Mouse (Mus musculus): ENCODE measurements at regions not wholly inside any gene's neighbourhood (a gene's known extent, or its start where the extent isn't known, plus 50 kb on each side); places are given as distances from the start of the nearest gene placed in this dataset.

- in situ Hi-C loops (cut with MboI, MseI) = no loop called here
These were observed 240.6 kb downstream of the 1500009L16Rik start for GRCm38 (mm10) chr10:83963232-83963760.

GRCm38 (mm10) chr10:83963779-83964643 is 241.3 kb downstream of the 1500009L16Rik start:
- in situ Hi-C loops (cut with MboI, MseI) = no loop called here

DNA sequence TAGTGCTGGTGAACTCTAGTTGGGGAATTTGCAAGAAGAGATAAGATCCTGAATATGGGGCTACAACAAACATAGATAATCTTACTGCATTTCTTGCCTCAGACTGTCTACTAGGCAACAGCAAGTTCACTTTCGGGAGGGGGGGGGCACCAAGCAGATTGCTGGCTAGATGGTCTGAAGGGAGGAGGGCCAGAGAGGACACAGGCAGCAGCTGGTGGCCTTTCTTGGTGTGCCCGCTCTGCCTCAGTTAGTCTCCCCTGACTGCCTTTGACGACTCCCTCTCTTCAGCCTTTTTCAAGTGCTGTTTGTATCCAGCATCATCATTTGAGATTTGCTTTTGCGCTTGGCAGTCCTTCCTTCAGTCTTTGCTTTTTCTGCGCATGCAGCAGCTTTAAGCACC is 242.2 kb downstream of the 1500009L16Rik start:
- in situ Hi-C loops (cut with MboI, MseI) = no loop called here

DNA sequence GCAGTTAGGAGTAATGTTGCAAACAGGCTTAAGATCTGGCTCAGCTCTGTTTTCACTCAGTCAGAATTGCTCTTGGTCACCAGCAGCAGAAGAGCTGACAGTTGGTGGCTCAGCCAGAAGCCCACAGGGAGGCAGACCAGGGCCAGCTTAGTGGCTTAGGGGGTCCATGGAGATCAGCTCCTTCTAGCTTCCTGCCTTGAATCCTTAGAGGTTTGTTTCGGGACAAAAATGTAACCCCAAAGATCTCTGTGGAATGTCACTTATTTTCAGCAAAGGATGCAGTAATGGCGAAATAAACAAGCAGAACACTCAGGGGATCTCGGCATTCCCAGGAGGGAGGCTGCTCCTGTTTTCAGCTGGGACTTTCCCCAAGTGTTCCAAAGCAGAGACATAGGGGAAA is 247.8 kb downstream of the 1500009L16Rik start:
- in situ Hi-C loops (cut with MboI, MseI) = no loop called here

DNA sequence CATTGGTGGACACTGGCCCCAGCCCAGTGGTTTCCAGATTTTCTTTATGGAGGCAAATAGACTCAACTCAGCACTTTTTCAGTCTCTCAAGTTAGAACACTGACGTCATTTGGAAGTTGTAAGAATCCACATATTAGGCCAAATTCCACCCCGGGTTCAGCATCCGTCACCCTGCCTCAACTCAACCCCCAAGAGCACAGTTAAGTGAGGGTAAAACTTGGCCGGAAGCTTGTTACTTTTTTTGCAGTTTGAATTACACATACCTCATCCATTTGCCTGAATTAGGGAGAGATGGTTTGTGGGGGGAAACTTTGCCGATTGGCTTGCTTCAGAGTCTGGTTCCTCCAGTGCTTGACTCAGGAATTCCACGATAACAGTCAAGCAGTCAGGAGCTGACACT is 251.9 kb downstream of the 1500009L16Rik start:
- in situ Hi-C loops (cut with MboI, MseI) = no loop called here

- in situ Hi-C loops (cut with MboI, MseI) = no loop called here
These were observed 253.9 kb downstream of the 1500009L16Rik start for GRCm38 (mm10) chr10:83976548-83976947.

GRCm38 (mm10) chr10:83979930-83980329 is 257.3 kb downstream of the 1500009L16Rik start:
- in situ Hi-C loops (cut with MboI, MseI) = no loop called here

DNA sequence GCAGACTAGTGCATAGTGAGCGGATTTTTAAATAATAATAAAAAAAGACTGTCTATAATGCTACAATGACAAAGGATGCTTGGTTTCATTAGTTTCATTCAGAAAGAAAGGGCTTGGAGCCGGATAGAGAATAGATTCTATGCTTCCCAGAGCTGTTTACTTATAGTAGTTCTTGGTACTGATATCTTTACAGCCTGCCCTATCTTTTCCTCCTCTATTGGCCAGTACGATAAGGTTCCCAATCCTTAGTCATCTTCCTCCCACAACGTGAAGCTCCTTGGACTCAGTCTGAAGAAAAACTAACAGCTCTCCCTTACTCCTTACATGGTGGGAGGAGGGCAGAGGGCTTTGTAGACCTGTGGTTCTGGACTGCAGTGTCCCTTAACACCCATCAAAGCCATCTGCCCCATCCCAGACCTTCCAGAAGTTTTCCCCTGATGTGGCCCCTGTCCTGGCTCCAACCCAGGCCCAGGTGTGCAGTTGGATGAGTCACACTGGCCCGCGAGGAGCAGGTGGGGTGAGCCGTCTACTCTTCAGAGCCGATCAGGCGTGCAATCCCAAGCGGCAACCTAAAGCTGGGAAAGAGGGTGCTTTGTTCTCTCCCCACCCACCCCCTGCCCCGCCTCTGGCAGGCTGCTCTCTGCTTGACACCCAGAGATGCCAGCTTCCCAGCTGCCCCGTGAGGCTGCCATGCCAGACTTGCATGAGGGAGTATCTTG is 262.2 kb downstream of the 1500009L16Rik start:
- in situ Hi-C loops (cut with MboI, MseI) = no loop called here

DNA sequence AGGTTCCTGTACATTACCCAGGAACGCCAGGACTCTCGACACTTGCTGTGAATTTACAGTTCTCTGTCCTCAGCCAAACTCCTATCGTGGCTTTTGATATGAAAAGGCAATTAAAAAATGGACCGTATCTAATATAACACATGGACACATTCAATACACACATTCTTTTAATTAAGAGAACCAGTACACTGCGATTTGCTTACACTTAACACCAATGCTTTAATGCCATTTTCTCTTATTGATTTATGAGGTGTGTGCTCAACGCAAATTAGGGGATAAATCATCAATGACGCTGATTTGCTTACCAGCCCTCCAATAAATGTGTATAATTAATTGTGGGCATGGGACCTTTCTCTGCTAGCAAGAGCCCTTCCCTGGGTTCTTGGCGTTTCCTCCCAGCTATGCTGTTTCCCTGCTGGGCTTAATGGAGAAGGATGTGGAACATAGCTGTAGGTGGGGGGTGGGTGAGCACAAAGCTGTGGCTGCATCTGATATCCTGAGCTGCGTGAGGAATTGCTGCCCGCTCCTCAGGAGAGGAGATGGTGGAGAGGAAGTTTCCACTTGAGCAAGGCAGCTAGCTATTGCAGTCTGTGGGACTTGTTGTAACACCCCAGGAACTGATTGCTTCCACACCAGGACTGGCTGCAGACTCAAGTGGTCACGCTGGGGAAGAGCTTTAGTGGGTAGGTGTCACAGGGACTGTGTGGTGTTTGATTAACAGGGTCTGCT is 270.1 kb downstream of the 1500009L16Rik start:
- in situ Hi-C loops (cut with MboI, MseI) = no loop called here

DNA sequence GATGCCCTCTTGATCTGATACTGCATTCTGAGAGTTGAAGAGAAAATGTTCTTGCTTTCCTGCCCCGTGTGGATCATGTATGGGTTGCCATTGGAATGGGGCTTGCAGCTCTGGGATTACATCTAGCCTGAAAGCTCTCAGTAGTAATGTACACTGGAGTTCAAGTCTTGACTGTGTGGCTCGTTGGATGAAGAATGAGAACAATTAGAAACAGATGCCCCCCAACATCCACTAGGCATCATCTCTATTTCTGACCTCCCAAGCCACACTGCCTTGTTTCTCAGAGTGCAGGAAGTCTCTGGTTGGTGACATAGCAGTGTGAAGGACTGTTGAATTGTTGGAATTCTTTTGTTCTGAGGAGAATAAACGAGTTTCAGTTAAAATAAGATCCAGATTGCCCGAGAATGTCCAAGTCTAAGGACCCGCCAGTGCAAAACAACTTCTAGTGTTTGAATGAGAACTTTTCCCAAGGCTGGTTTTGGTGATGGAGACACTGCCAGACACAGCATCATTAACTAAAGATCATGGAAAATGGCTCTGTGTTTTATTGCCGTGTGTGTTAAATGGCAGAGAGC is 272.4 kb downstream of the 1500009L16Rik start:
- in situ Hi-C loops (cut with MboI, MseI) = loop anchor here (5.0 kb wide), 1 partner anchor 37 kb away; no protein-coding TSS in a partner anchor

DNA sequence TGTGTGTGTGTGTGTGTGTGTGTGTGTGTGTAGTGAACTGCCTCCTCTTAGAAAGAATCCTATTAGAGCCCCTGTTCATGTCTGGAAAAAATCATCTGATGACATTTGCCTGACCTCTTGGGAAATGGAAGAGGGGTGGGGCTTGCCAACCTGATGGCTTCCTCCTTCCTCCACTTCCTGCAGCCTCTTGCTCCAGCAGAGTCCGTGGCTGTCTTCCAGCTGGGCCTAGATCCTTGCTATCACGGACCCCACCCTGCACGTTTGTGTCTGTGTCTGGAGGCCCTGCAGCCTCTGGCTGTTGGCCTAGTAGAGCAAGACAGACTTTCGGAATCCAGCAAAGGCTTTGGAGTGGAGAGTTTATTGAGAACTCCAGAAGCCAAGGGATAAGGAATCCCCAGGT is 273.2 kb downstream of the 1500009L16Rik start:
- in situ Hi-C loops (cut with MboI, MseI) = loop anchor here (5.0 kb wide), 1 partner anchor 36 kb away; no protein-coding TSS in a partner anchor

GRCm38 (mm10) chr10:83996489-83996888 is 273.8 kb downstream of the 1500009L16Rik start:
- in situ Hi-C loops (cut with MboI, MseI) = loop anchor here (5.0 kb wide), 1 partner anchor 36 kb away; no protein-coding TSS in a partner anchor

DNA sequence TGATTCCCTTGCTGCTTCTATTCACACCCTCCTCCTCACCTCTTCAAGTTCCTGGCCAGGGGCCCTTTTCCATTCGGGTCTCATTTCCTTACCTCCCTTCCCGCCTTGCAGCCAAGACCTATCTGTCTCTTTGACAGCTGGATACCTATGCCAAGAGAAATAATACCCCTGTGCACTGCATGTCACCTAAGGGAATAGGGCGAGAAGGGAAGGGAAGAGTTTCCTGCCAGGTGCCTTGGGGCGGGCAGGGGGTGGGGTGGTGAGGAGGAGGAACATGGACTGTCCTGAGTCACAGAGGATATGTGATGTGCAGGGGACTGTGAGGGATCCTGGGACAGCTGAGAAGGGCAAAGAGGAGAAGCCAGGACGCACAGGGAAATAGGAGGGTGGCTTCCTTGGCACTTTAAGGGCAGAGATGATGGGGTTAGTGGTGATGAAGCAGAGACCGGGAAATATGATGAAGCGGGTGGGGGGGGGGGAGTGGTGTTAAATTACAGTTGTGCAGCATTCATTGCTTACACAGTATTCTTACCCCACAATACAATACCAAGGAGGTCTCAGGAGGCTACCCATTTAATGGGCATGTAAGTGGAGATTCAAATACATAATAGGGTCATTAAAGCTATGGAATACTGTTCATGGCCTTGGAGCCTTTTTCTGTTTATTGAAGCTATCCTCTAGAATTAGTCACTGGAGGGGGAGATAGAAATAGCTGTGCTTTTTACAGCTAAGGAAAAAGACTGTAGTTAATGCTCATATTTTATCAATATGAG is 278.0 kb downstream of the 1500009L16Rik start:
- in situ Hi-C loops (cut with MboI, MseI) = no loop called here

GRCm38 (mm10) chr10:84002744-84003143 is 280.1 kb downstream of the 1500009L16Rik start:
- in situ Hi-C loops (cut with MboI, MseI) = no loop called here

DNA sequence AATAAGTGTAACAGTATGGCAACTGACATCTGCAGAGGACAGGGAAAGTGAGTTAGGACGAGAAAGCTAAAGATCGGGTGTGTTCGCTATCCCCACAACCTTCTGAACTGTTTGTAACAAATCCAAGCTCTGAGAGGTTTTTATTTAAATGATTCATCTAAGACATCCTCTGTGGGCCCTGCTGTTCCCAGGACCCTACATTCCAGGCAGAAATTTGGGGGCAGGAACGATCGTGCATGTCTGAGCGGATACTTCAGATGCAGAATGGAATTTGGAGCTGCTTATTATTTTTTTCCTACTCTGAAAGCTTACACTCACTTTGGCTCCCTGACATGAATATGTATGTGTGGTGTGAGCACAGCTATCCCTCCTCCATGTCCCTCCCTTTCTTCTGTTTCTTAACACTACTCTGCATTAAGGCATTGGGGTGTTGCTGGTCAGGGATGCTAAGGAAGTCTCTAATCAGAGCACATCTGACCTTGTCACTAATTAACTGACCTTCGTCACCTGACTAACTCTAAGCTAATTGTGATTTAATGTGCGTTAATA is 281.0 kb downstream of the 1500009L16Rik start:
- in situ Hi-C loops (cut with MboI, MseI) = no loop called here

DNA sequence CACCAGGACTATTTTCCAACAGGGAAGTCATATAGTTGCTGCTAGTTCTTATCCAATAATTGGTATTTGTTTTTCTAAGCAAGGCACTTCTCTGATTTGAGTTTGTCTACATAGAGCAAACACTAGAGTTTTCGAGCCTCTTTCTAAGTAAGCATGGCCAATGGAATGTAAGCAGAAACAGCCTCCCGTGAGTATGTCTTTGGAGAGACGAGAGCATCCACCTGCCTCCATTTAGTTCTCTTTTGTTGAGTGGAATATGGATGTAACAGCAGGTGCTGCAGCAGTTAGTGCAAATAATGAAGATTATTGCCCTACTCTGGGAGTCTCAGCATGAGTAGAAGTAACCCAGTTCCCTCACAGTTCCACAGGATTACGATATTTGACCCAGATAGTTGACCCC is 286.3 kb downstream of the 1500009L16Rik start:
- in situ Hi-C loops (cut with MboI, MseI) = no loop called here

DNA sequence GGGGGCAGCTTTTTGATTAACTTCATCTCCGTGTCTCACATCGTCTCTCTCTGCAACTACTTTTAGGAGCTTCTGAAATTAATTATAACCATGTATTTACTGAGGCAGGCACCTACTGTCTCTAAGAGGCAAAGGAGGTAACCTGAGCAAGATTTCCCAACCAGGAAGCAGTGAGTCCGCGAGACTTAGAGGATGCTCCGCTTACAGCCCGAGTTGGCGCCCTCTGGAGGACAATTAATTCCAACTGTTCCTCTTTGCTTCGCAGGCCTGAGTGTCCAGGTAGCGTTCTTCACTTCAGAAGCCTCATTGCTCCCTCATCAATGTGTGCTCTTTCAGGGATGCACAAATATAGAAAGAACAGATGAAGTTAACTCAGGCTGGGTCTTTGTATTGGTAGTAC is 296.7 kb downstream of the 1500009L16Rik start:
- in situ Hi-C loops (cut with MboI, MseI) = no loop called here

DNA sequence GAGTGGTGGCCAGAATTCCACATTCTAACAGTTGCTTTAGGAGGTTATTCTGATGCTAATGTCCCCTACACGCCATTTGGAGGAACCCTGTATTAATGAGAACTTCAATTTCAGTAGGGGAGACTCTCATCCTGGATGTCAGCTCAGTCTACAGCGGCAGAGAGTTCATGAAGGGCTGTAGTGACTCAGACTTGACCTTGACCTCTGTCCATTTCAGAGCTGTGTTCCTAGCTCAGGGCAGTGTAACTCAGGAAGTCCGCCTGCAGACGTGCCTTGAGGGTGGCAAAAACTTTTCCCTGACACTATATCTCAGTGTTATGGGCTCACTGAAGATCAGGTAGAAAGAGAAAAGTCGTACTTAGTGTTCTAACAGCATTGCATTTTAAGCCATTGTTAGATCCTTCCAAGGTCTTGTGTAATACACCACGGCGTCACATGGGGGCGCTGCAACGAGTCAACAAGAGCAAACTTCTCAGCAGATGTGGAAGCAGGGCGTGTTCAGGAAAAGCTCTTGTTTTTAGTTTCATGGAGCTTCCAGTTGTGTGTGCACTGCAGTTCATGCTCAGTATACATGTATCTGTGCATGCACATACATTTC is 297.5 kb downstream of the 1500009L16Rik start:
- in situ Hi-C loops (cut with MboI, MseI) = no loop called here

DNA sequence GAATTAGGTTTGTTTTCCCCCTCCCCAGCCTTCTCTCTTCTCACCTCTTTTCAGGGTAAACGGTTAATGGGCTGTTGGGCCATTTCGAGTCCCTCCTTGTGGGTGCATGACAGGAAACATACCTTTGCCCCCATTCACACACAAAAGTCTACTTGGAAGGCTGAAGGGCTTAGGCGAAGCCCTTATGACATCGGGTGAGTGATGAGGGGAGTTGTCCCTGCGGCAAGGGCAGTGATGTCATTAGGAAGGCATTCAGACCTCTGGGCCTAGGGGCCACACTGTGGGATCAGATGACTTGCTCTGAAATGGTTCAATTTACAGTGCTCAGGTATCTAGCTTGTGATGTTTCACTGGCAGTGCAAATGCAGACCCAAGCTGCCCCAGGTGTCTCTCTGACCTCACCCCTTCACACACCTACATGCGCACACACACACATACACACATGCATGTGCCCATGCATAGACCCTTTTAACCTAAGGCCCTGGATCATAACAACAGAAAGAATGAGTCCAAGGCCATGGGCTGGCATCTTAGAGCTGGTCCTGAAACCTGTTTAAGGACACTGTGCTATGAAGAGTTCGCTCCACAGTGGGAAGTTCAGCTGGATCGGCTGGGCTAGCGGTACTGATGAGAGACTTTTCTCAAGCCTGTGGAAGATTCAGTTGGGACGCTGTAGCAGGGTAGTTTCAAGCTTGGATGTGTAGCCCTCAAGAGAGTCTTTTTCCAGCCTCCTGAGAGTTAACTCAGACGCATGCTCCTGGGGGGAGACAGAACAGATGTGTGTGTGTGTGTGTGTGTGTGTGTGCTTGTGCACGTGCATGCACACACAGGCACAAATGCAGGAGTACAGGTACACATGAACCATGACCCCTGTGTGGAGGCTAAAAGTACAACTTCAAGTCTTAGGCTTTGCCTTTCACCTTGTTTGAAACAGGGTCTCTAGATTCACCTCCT is 298.8 kb downstream of the 1500009L16Rik start:
- in situ Hi-C loops (cut with MboI, MseI) = no loop called here
